Mouse (Mus musculus): ENCODE measurements around the gene Bicc1.
A peak's percentile ranks its signal among the peaks of the same experiment; 100 is the strongest.

Bicc1 gene

GRCm38 (mm10) chr10:71159676-71160235 lies at the start of gene Bicc1:
TSS of gene Bicc1 (minus strand) at chr10:71159700.
- peak; percentile 53 for DNase-seq (ENCODE audit: low read depth, low spot score)

GRCm38 (mm10) chr10:71201512-71201911 lies 42.0 kb upstream of the Bicc1 start:
- peak; percentile 52 for DNase-seq (ENCODE audit: low read depth, low spot score)

GRCm38 (mm10) chr10:71200964-71201363 lies 41.5 kb upstream of the Bicc1 start:
- DNase-seq (ENCODE audit: low read depth, low spot score), result no peak

GRCm38 (mm10) chr10:71198676-71199075 lies 39.2 kb upstream of the Bicc1 start:
- DNase-seq (ENCODE audit: low read depth, low spot score), result no peak

- peak; percentile 18 for DNase-seq (ENCODE audit: low read depth, low spot score)
These were observed 37.7 kb upstream of the Bicc1 start for GRCm38 (mm10) chr10:71197036-71197785.

GRCm38 (mm10) chr10:71195501-71195900 lies 36.0 kb upstream of the Bicc1 start:
- DNase-seq (ENCODE audit: low read depth, low spot score), result peak; percentile 18

- DNase-seq (ENCODE audit: low read depth, low spot score), result no peak
These were observed 35.2 kb upstream of the Bicc1 start for GRCm38 (mm10) chr10:71194713-71195112.

GRCm38 (mm10) chr10:71193319-71193718 lies 33.8 kb upstream of the Bicc1 start:
- DNase-seq (ENCODE audit: low read depth, low spot score), result no peak

- DNase-seq (ENCODE audit: low read depth, low spot score), result no peak
These were observed 33.4 kb upstream of the Bicc1 start for GRCm38 (mm10) chr10:71192886-71193285.

- DNase-seq (ENCODE audit: low read depth, low spot score), result no peak
These were observed 29.2 kb upstream of the Bicc1 start for GRCm38 (mm10) chr10:71188681-71189080.

- no peak for DNase-seq (ENCODE audit: low read depth, low spot score)
These were observed 25.6 kb upstream of the Bicc1 start for GRCm38 (mm10) chr10:71185059-71185458.

GRCm38 (mm10) chr10:71183339-71184031 lies 24.0 kb upstream of the Bicc1 start:
- DNase-seq (ENCODE audit: low read depth, low spot score), result no peak

- no peak for DNase-seq (ENCODE audit: low read depth, low spot score)
These were observed 22.4 kb upstream of the Bicc1 start for GRCm38 (mm10) chr10:71181931-71182330.

- DNase-seq (ENCODE audit: low read depth, low spot score), result no peak
These were observed 21.6 kb upstream of the Bicc1 start for GRCm38 (mm10) chr10:71181091-71181490.

- DNase-seq (ENCODE audit: low read depth, low spot score), result peak; percentile 30
These were observed 20.6 kb upstream of the Bicc1 start for GRCm38 (mm10) chr10:71180057-71180456.

- no peak for DNase-seq (ENCODE audit: low read depth, low spot score)
These were observed 17.7 kb upstream of the Bicc1 start for GRCm38 (mm10) chr10:71177201-71177600.

- DNase-seq (ENCODE audit: low read depth, low spot score), result peak; percentile 38
These were observed 16.8 kb upstream of the Bicc1 start for GRCm38 (mm10) chr10:71176341-71176740.

- no peak for DNase-seq (ENCODE audit: low read depth, low spot score)
These were observed 15.8 kb upstream of the Bicc1 start for GRCm38 (mm10) chr10:71175280-71175679.

GRCm38 (mm10) chr10:71171414-71171813 lies 11.9 kb upstream of the Bicc1 start:
- peak; percentile 40 for DNase-seq (ENCODE audit: low read depth, low spot score)

- DNase-seq (ENCODE audit: low read depth, low spot score), result no peak
These were observed 11.3 kb upstream of the Bicc1 start for GRCm38 (mm10) chr10:71170771-71171170.

GRCm38 (mm10) chr10:71169811-71170210 lies 10.3 kb upstream of the Bicc1 start:
- DNase-seq (ENCODE audit: low read depth, low spot score), result no peak

- DNase-seq (ENCODE audit: low read depth, low spot score), result peak; percentile 65
These were observed 9.7 kb upstream of the Bicc1 start for GRCm38 (mm10) chr10:71169171-71169570.

- peak; percentile 16 for DNase-seq (ENCODE audit: low read depth, low spot score)
These were observed 949 bp upstream of the Bicc1 start for GRCm38 (mm10) chr10:71160449-71160848.
